Mouse (Mus musculus) heart, embryonic 13.5 days (tissue): ENCODE results near the gene Dnajb4. TPM values are rescaled to one million over a fixed set of nuclear protein-coding genes. Genes with fewer than 3 reads are reported as not detected.
"Not testable (repeated sequence)": the region's sequence is repeated elsewhere in the genome, so short reads cannot be mapped to it uniquely, and the experiment has no call there.

Experiments used
- ATAC-seq: fragments of 200-750 bp; cut with Nextera tagmentation; 2 replicates; pipeline ENCODE4 v1.8.0; 2017; ENCODE audit warnings: moderate TSS enrichment; ENCODE audit not compliant: insufficient number of reproducible peaks, low FRiP score, low TSS enrichment; ENCODE audit errors: extremely low read depth
- H3K27ac ChIP-seq: fragments of 300-500 bp; sonication (generic); replicated peaks from 2 replicates; pipeline ENCODE4 v1.5.1; 2015; ENCODE audit warnings: moderate library complexity, mild to moderate bottlenecking, inconsistent platforms
- H3K27me3 ChIP-seq: fragments of 300-500 bp; sonication (generic); replicated peaks from 2 replicates; pipeline ENCODE4 v1.6.1; 2015; ENCODE audit warnings: mild to moderate bottlenecking, inconsistent platforms
- H3K36me3 ChIP-seq: fragments of 300-500 bp; sonication (generic); 2 replicates; pipeline ENCODE4 v1.6.1; 2015; ENCODE audit warnings: mild to moderate bottlenecking, inconsistent platforms
- H3K4me1 ChIP-seq: fragments of 300-500 bp; sonication (generic); 2 replicates; pipeline ENCODE4 v1.6.1; 2015; ENCODE audit warnings: inconsistent platforms
- H3K4me2 ChIP-seq: fragments of 300-500 bp; sonication (generic); 2 replicates; pipeline ENCODE4 v1.6.1; 2015; ENCODE audit warnings: inconsistent platforms, mild to moderate bottlenecking, moderate library complexity
- H3K4me3 ChIP-seq: fragments of 300-500 bp; sonication (generic); 2 replicates; pipeline ENCODE4 v1.5.1; 2015; ENCODE audit warnings: moderate library complexity, mild to moderate bottlenecking, inconsistent platforms
- H3K9ac ChIP-seq: fragments of 300-500 bp; sonication (generic); 2 replicates; pipeline ENCODE4 v1.6.1; 2015; ENCODE audit warnings: inconsistent platforms, mild to moderate bottlenecking, moderate library complexity
- H3K9me3 ChIP-seq: fragments of 300-500 bp; sonication (generic); 2 replicates; pipeline ENCODE4 v1.6.1; 2016; ENCODE audit warnings: inconsistent platforms
- WGBS: fragments of 180-500 bp; shearing (Covaris S2); methylation state at CpG from one replicate; pipeline ENCODE4 v1.1.7; 2015; ENCODE audit warnings: mixed read lengths; 5-methylcytosine and 5-hydroxymethylcytosine counted together
- polyA plus RNA-seq: library from polyadenylated mRNA; unstranded; fragments of >200 nt; fragmentation: Nextera tagmentation; extraction: Ambion mirVana; gene quantifications from 2 replicates; pipeline ENCODE4 v1.2.1, GENCODE M21; 2015

Gene Dnajb4
- 38.3 and 47.6 TPM in 2 replicates for polyA plus RNA-seq

- Histone ChIP-seq H3K36me3 (peaks cover 21% of the 10 kb centered on the region), H3K4me1 (peaks cover 37% of the 10 kb centered on the region), H3K9me3 (no peaks in the 10 kb centered on the region), H3K27me3 (no peaks in the 10 kb centered on the region), H3K4me2 (peak within 1 kb of the TSS; percentile 99), H3K9ac (peak within 1 kb of the TSS; percentile 100), H3K4me3 (peak within 1 kb of the TSS; percentile 94), H3K27ac (peak within 1 kb of the TSS; percentile 100)
- 1% methylated on average over 85 of the region's 85 CpGs for WGBS
- peak; percentile 92 for ATAC-seq
These were observed at the start of gene Dnajb4, which contains the start of gene Fubp1 for GRCm38 (mm10) chr3:152209967-152210634. TSS of gene Dnajb4 (minus strand) at chr3:152210302. TSS of gene Fubp1 (plus strand) at chr3:152210422.

- not testable (repeated sequence) for H3K27me3 ChIP-seq, H3K9me3 ChIP-seq, ATAC-seq
- Histone ChIP-seq H3K27ac (peak overlapping the region; percentile 82), H3K9ac (peak overlapping the region; percentile 73), H3K36me3 (peaks cover 11% of the 10 kb centered on the region), H3K4me2 (peak overlapping the region; percentile 80), H3K4me1 (peaks cover 63% of the 10 kb centered on the region), H3K4me3 (0 out of 2 replicates have a peak overlapping the region, but pooled peaks have one; percentile 22)
- 30% methylated on average over 8 of the region's 9 CpGs for WGBS
These were observed 49.3 kb upstream of the Dnajb4 start for GRCm38 (mm10) chr3:152259409-152259808.

GRCm38 (mm10) chr3:152257528-152257927 is 47.4 kb upstream of the Dnajb4 start:
- H3K27ac ChIP-seq = no peak overlapping the region
- no peak for ATAC-seq
- H3K4me2 ChIP-seq = no peak overlapping the region
- 76% methylated on average over 3 of the region's 3 CpGs for WGBS
- H3K9ac ChIP-seq = peak overlapping the region; percentile 17; the same call in 1 of the 2 replicates
- no peaks in the 10 kb centered on the region for H3K27me3 ChIP-seq
- H3K9me3 ChIP-seq = no peaks in the 10 kb centered on the region
- no peak overlapping the region for H3K4me3 ChIP-seq
- H3K4me1 ChIP-seq = peaks cover 55% of the 10 kb centered on the region
- H3K36me3 ChIP-seq = peaks cover 27% of the 10 kb centered on the region

- WGBS = 85% methylated on average over 1 of the region's 1 CpGs
These were observed 40.4 kb upstream of the Dnajb4 start for GRCm38 (mm10) chr3:152250487-152250886.

GRCm38 (mm10) chr3:152247708-152248107 is 37.6 kb upstream of the Dnajb4 start:
- peaks cover 92% of the 10 kb centered on the region for H3K36me3 ChIP-seq
- no peak overlapping the region for H3K27ac ChIP-seq
- WGBS = 84% methylated on average over 12 of the region's 12 CpGs
- no peak for ATAC-seq
- no peak overlapping the region for H3K4me2 ChIP-seq
- no peaks in the 10 kb centered on the region for H3K9me3 ChIP-seq
- H3K4me3 ChIP-seq = no peak overlapping the region
- no peaks in the 10 kb centered on the region for H3K27me3 ChIP-seq
- H3K9ac ChIP-seq = no peak overlapping the region
- no peaks in the 10 kb centered on the region for H3K4me1 ChIP-seq

More at GRCm38 (mm10) chr3:152250487-152250886, 40.4 kb upstream of the Dnajb4 start:
- Histone ChIP-seq H3K4me1 (no peaks in the 10 kb centered on the region), H3K27me3 (no peaks in the 10 kb centered on the region), H3K9ac (no peak overlapping the region), H3K27ac (no peak overlapping the region), H3K4me3 (no peak overlapping the region), H3K9me3 (no peaks in the 10 kb centered on the region), H3K4me2 (no peak overlapping the region), H3K36me3 (peaks cover 91% of the 10 kb centered on the region)
- no peak for ATAC-seq

- H3K36me3 ChIP-seq = peaks cover 95% of the 10 kb centered on the region
- 63% methylated on average over 5 of the region's 5 CpGs for WGBS
These were observed 35.3 kb upstream of the Dnajb4 start for GRCm38 (mm10) chr3:152245273-152245910.

GRCm38 (mm10) chr3:152243304-152243703 is 33.2 kb upstream of the Dnajb4 start:
- H3K9me3 ChIP-seq = no peaks in the 10 kb centered on the region
- H3K4me1 ChIP-seq = no peaks in the 10 kb centered on the region
- no peak overlapping the region for H3K4me2 ChIP-seq
- H3K4me3 ChIP-seq = no peak overlapping the region
- H3K27me3 ChIP-seq = no peaks in the 10 kb centered on the region
- ATAC-seq = no peak
- no peak overlapping the region for H3K27ac ChIP-seq
- no peak overlapping the region for H3K9ac ChIP-seq
- 67% methylated on average over 4 of the region's 4 CpGs for WGBS
- peaks cover 96% of the 10 kb centered on the region for H3K36me3 ChIP-seq

More at GRCm38 (mm10) chr3:152245273-152245910, 35.3 kb upstream of the Dnajb4 start:
- no peak for ATAC-seq
- Histone ChIP-seq H3K4me2 (no peak overlapping the region), H3K27ac (no peak overlapping the region), H3K4me1 (no peaks in the 10 kb centered on the region), H3K4me3 (no peak overlapping the region), H3K9me3 (no peaks in the 10 kb centered on the region), H3K9ac (no peak overlapping the region), H3K27me3 (no peaks in the 10 kb centered on the region)

- H3K27me3 ChIP-seq = no peaks in the 10 kb centered on the region
- no peaks in the 10 kb centered on the region for H3K9me3 ChIP-seq
- peaks cover 92% of the 10 kb centered on the region for H3K36me3 ChIP-seq
- H3K4me2 ChIP-seq = no peak overlapping the region
- WGBS = 81% methylated on average over 3 of the region's 3 CpGs
- H3K4me1 ChIP-seq = no peaks in the 10 kb centered on the region
- H3K4me3 ChIP-seq = no peak overlapping the region
- ATAC-seq = no peak
- no peak overlapping the region for H3K27ac ChIP-seq
- no peak overlapping the region for H3K9ac ChIP-seq
These were observed 31.0 kb upstream of the Dnajb4 start for GRCm38 (mm10) chr3:152241098-152241497.

GRCm38 (mm10) chr3:152239592-152239991 is 29.5 kb upstream of the Dnajb4 start:
- H3K4me2 ChIP-seq = no peak overlapping the region
- no peak for ATAC-seq
- H3K36me3 ChIP-seq = peaks cover 88% of the 10 kb centered on the region
- 97% methylated on average over 1 of the region's 1 CpGs for WGBS
- no peak overlapping the region for H3K27ac ChIP-seq
- H3K4me3 ChIP-seq = no peak overlapping the region
- H3K9ac ChIP-seq = no peak overlapping the region
- no peaks in the 10 kb centered on the region for H3K27me3 ChIP-seq
- no peaks in the 10 kb centered on the region for H3K4me1 ChIP-seq
- H3K9me3 ChIP-seq = no peaks in the 10 kb centered on the region

GRCm38 (mm10) chr3:152238836-152239235 is 28.7 kb upstream of the Dnajb4 start:
- Histone ChIP-seq H3K4me3 (no peak overlapping the region), H3K27me3 (no peaks in the 10 kb centered on the region), H3K9me3 (no peaks in the 10 kb centered on the region), H3K9ac (no peak overlapping the region), H3K27ac (no peak overlapping the region), H3K4me1 (no peaks in the 10 kb centered on the region), H3K4me2 (no peak overlapping the region), H3K36me3 (peaks cover 89% of the 10 kb centered on the region)
- ATAC-seq = no peak
- 54% methylated on average over 2 of the region's 2 CpGs for WGBS

- Histone ChIP-seq H3K27ac (no peak overlapping the region), H3K36me3 (peaks cover 84% of the 10 kb centered on the region), H3K4me2 (no peak overlapping the region), H3K9me3 (no peaks in the 10 kb centered on the region), H3K4me3 (no peak overlapping the region), H3K27me3 (no peaks in the 10 kb centered on the region), H3K4me1 (peaks cover 9% of the 10 kb centered on the region), H3K9ac (no peak overlapping the region)
- ATAC-seq = no peak
- WGBS = 93% methylated on average over 1 of the region's 1 CpGs
These were observed 25.7 kb upstream of the Dnajb4 start for GRCm38 (mm10) chr3:152235805-152236204.
